Mouse (Mus musculus): Measurements from ENCODE around the gene Gm813. TPM values are rescaled to one million over a fixed set of nuclear protein-coding genes. Genes with fewer than 3 reads are reported as not detected.

Gm813 gene
- polyA plus RNA-seq, 1 experiment from 2014 or later: not detected

DNA sequence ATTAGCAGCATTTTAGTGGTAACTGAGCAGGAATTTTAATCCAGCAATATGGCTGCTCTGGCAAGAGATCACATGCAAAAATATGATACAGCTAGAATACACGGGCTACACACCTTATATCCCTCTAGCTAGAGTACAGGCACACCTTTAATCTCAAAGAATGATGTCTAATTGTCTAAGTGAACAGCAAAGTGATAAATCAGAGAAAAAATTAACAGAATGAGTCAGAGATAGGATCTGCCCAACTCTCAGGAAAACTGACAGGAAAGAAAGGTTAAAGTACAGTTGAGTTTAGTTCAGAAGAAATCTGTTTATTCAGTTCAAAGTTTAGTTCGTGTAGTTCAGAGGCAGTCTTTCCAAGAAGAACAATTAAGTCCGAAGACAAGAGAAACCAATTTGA lies 25.5 kb downstream of the Gm813 start:
- H3K27me3 ChIP-seq (replicated peaks; ENCODE audit: low read depth, poor library complexity, severe bottlenecking): no peaks in the 10 kb centered on the region
- no peak overlapping the region for H3K4me3 ChIP-seq
- H3K27ac ChIP-seq (replicated peaks): no peak overlapping the region
- no peaks in the 10 kb centered on the region for H3K4me1 ChIP-seq
- no peaks in the 10 kb centered on the region for H3K36me3 ChIP-seq (replicated peaks)
- DNase-seq (ENCODE audit: low spot score): no peak
- 80% methylated on average over 3 of the region's 3 CpGs for WGBS
- H3K9me3 ChIP-seq: 0 out of 2 replicates have a peak, but pooled peaks cover 2% of the 10 kb centered on the region

DNA sequence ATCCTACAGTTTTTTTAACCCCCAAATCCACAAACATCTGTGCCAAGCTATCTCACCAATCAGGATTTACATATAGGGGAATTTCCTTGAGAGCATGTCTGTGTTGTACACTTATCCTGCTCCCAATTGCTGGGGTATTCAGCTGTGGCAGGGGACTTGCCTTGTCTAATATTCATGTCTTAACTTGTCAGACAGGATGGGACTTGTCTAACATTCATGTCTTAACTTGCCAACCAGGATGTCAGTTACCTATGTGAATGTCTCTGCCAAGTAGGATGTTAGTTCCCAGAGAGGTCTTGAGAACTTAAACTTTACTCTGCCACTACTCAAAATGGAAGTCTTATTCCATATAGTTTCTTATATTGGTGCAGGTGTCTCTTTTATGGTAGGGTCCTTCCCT lies 27.3 kb downstream of the Gm813 start:
- Histone ChIP-seq H3K4me1 (no peaks in the 10 kb centered on the region), H3K9me3 (0 out of 2 replicates have a peak, but pooled peaks cover 2% of the 10 kb centered on the region), H3K36me3 (replicated peaks) (no peaks in the 10 kb centered on the region), H3K27me3 (replicated peaks; ENCODE audit: low read depth, poor library complexity, severe bottlenecking) (no peaks in the 10 kb centered on the region), H3K27ac (replicated peaks) (no peak overlapping the region), H3K4me3 (no peak overlapping the region)
- no peak for DNase-seq (ENCODE audit: low spot score)

DNA sequence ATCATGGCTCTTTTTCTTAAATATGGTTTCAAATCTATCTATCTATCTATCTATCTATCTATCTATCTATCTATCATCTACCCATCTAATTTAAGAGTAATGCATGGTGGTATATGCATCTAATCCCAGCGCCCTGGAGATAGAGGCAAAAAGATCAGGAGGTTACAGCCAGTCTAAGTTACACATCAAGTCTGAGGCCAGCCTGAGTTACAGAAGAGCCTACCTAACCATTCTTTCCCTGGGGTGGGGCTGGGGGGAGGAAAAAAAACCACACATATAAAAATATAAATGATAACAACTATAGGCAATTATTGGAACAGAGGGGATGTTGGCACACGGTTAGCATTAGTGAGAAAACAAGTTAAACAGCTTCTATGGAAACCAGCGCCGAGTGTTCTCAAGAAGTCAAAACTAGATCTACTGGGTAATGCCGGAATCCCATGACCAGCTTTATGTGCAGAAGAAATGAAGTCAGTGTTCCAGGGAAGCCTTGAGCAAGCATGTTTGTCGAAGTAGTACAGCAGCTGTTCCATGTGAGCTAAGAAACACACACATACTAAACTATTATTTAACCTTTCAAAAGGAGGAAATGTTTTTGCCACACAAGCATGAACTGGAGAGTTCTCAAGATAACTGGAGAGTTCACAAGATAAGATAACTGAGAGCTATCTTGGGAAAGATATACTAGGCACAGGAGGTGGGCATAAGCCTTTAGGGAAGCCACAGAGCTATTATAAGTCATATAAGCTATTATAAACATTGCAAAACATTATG lies 42.6 kb downstream of the Gm813 start:
- Histone ChIP-seq H3K27ac (replicated peaks) (no peak overlapping the region), H3K4me1 (no peaks in the 10 kb centered on the region), H3K36me3 (replicated peaks) (no peaks in the 10 kb centered on the region), H3K27me3 (replicated peaks; ENCODE audit: low read depth, poor library complexity, severe bottlenecking) (no peaks in the 10 kb centered on the region), H3K9me3 (no peaks in the 10 kb centered on the region), H3K4me3 (no peak overlapping the region)
- 94% methylated on average over 6 of the region's 6 CpGs for WGBS
- DNase-seq (ENCODE audit: low spot score): no peak

DNA sequence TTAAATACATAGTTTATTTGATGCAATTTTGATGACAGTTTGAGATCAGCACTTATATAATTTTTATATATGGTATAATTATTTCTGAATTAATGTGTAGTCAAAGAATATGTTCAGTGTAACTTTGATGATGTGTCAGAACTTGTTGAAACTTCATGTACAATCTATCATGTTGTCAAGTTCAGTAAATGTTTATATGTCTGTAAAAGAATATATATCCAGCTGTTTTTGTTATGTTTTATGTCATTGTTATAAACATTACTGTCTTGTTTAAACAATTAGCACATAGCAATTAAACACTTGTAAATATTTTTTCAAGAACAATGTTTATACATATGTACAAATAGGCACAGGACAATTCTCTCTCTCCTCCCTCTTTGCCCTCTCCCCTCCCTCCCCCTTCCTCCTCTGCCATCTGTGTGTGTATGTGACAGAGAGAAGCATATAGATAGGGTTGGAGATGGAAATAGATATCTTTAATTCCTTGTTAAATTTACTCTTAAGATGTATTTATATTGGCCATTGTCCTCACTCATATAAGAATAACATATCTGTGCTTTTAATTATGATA lies 46.0 kb downstream of the Gm813 start:
- no peak overlapping the region for H3K4me3 ChIP-seq
- no peaks in the 10 kb centered on the region for H3K36me3 ChIP-seq (replicated peaks)
- no peaks in the 10 kb centered on the region for H3K4me1 ChIP-seq
- no peak overlapping the region for H3K27ac ChIP-seq (replicated peaks)
- no peaks in the 10 kb centered on the region for H3K9me3 ChIP-seq
- DNase-seq (ENCODE audit: low spot score): no peak
- H3K27me3 ChIP-seq (replicated peaks; ENCODE audit: low read depth, poor library complexity, severe bottlenecking): no peaks in the 10 kb centered on the region

Other genes starting within 250 kb of the Gm813 start
- gene Dcbld2, start 208.5 kb downstream of the Gm813 start, polyA plus RNA-seq (2016; fragmentation: Nextera tagmentation; extraction: Ambion mirVana): 6.6 and 7.1 TPM in 2 replicates
- gene St3gal6, start 92.7 kb downstream of the Gm813 start, polyA plus RNA-seq (2016; fragmentation: Nextera tagmentation; extraction: Ambion mirVana): 10.3 and 11.9 TPM in 2 replicates
- gene E330017A01Rik, start 21.8 kb upstream of the Gm813 start, polyA plus RNA-seq (2016; fragmentation: Nextera tagmentation; extraction: Ambion mirVana): not detected in 2 replicates
- 25.0 and 26.9 TPM in 2 replicates for gene Cpox, start 53.3 kb upstream of the Gm813 start, polyA plus RNA-seq (2016; fragmentation: Nextera tagmentation; extraction: Ambion mirVana)
- not detected in 2 replicates for gene Gpr15, start 102.1 kb upstream of the Gm813 start, polyA plus RNA-seq (2016; fragmentation: Nextera tagmentation; extraction: Ambion mirVana)
- 101 and 105 TPM in 2 replicates for gene Cldnd1, start 110.9 kb upstream of the Gm813 start, polyA plus RNA-seq (2016; fragmentation: Nextera tagmentation; extraction: Ambion mirVana)
- not detected in 2 replicates for gene Olfr172, start 146.2 kb upstream of the Gm813 start, polyA plus RNA-seq (2016; fragmentation: Nextera tagmentation; extraction: Ambion mirVana)
- gene Olfr173, start 183.3 kb upstream of the Gm813 start, polyA plus RNA-seq (2016; fragmentation: Nextera tagmentation; extraction: Ambion mirVana): not detected in 2 replicates
- gene Olfr175-ps1, start 209.8 kb upstream of the Gm813 start, polyA plus RNA-seq (2016; fragmentation: Nextera tagmentation; extraction: Ambion mirVana): not detected in 2 replicates